In the genomic region with DNA sequence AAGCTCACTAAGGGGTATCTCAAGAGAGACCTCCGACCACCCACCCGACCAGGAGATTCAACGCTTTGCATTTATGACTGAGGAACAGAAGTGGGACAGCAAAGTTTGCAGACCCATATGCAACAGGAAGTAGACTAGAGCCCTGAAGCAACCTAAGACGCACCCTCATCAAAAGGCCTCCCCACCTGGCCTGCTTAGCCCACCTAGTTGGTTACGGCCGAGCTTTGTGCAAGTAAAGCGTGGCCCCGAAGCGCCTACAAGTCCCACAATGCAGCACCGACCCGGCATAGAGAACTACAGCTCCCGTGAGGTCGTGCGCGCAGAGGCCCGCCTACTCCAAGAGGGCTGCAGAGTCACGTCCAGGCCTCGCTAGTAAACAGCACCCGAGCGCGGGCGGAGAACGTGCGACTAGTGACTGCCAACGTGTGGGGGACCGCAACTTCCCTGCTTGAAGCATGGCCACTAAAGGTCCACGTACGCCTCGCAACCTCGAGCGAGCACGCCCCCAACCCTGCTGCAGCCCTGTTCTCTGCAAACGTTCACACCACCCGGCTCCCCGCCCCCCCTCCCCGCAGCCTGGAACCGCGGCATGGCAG, we compare ENCODE assay signal across 8 mouse cellular contexts. TPM values are rescaled to one million over a fixed set of nuclear protein-coding genes. Genes with fewer than 3 reads are reported as not detected.
DNase-seq lines count a peak whose midpoint lies in the region; ATAC-seq lines count a peak whose summit lies in the region.

No protein-coding gene starts in this region.

- ATAC-seq in intestine, embryonic 16.5 days, result peak; percentile 84

- H3K27me3 ChIP-seq in intestine, embryonic 16.5 days (replicated peaks; ENCODE audit: control insufficient read depth, insufficient read depth, low read length), result no peaks in the 10 kb centered on the region

- no peaks in the 10 kb centered on the region for H3K36me3 ChIP-seq in intestine, embryonic 16.5 days (ENCODE audit: control insufficient read depth, insufficient read depth, low read length)

- peak overlapping the region; percentile 84 for H3K4me3 ChIP-seq in intestine, embryonic 16.5 days (ENCODE audit: low read length)

- DNase-seq in adrenal gland, adult 8-10 months, result peak; percentile 91
- DNase-seq in embryo, embryonic 11.5 days (ENCODE audit: low read depth, low spot score), result peak; percentile 86
- peak; percentile 84 to 86 for DNase-seq in gastrocnemius, postnatal 36 days
- DNase-seq in left cerebral cortex, postnatal 25 days (ENCODE audit: low spot score in 2 of 2), result peak; percentile 94 to 97
- peak; percentile 92 for DNase-seq in mesoderm, embryonic 11.5 days (ENCODE audit: low read depth, low spot score)
- DNase-seq in right cerebral cortex, postnatal 25 days, result peak; percentile 92
- peak; percentile 87 to 93 for DNase-seq in urinary bladder, postnatal 36 days (ENCODE audit: low spot score in 2 of 2)

- peak overlapping the region; percentile 85 for H3K9ac ChIP-seq in intestine, embryonic 16.5 days (ENCODE audit: low read depth, low read length)

- intact Hi-C loops in gastrocnemius, postnatal 36 days (cut with DNase I), result no loop called here
- intact Hi-C loops in left cerebral cortex, postnatal 25 days (cut with DNase I), result no loop called here

- H3K9me3 ChIP-seq in intestine, embryonic 16.5 days (ENCODE audit: control insufficient read depth, low read length), result no peaks in the 10 kb centered on the region

- WGBS in intestine, embryonic 16.5 days, result 0% methylated on average over 38 of the region's 38 CpGs

- H3K4me1 ChIP-seq in intestine, embryonic 16.5 days (ENCODE audit: control insufficient read depth, insufficient read depth, low read length), result peaks cover 28% of the 10 kb centered on the region

- peak overlapping the region; percentile 95 for H3K27ac ChIP-seq in intestine, embryonic 16.5 days (ENCODE audit: low read length)

- H3K4me2 ChIP-seq in intestine, embryonic 16.5 days (ENCODE audit: low read depth, low read length), result peak overlapping the region; percentile 95

RNA-seq across cellular contexts. Expression of a gene that starts 1.2 kb away (rescaled TPM):
- total RNA-seq in adrenal gland, adult 8-10 months (2022), result 10 to 100 TPM in 1 of 4 experiments, 1 to 10 TPM in 3; 6.1 to 10.8 (median 7.6) TPM
- 1 to 10 TPM; 2.6 to 4.1 TPM for total RNA-seq in gastrocnemius, postnatal 36 days (2021)
- polyA plus RNA-seq in intestine, embryonic 16.5 days (2015; fragmentation: Nextera tagmentation; extraction: Ambion mirVana), result 23.0 and 26.5 TPM in 2 replicates
- total RNA-seq in left cerebral cortex, postnatal 25 days (2021), result 1 to 10 TPM; 2.9 to 3.5 TPM

RNA-seq across cellular contexts. Expression of a gene that starts 16.9 kb away (rescaled TPM):
- 10 to 100 TPM in 1 of 4 experiments, 1 to 10 TPM in 3; 5.5 to 10.2 (median 5.9) TPM for total RNA-seq in adrenal gland, adult 8-10 months (2022)
- 1,000 to 10,000 TPM; 1,182 to 1,390 TPM for total RNA-seq in gastrocnemius, postnatal 36 days (2021)
- polyA plus RNA-seq in intestine, embryonic 16.5 days (2015; fragmentation: Nextera tagmentation; extraction: Ambion mirVana), result 8.0 and 8.5 TPM in 2 replicates
- 1 to 10 TPM; 9.1 to 9.5 TPM for total RNA-seq in left cerebral cortex, postnatal 25 days (2021)

RNA-seq across cellular contexts. Expression of a gene that starts 36.0 kb away (rescaled TPM):
- total RNA-seq in adrenal gland, adult 8-10 months (2022), result 10 to 100 TPM; 14.6 to 28.9 (median 23.8) TPM
- total RNA-seq in gastrocnemius, postnatal 36 days (2021), result 1 to 10 TPM; 5.9 to 7.0 TPM
- 14.5 and 18.1 TPM in 2 replicates for polyA plus RNA-seq in intestine, embryonic 16.5 days (2015; fragmentation: Nextera tagmentation; extraction: Ambion mirVana)
- total RNA-seq in left cerebral cortex, postnatal 25 days (2021), result 10 to 100 TPM; 11.7 to 12.4 TPM

Comparison
In these comparisons a context has a peak if more than half of its experiments do, and no peak if none do; other contexts are left out.
1. Peak in every context shown above with its lines: DNase-seq, ATAC-seq, H3K4me3 ChIP-seq and H3K27ac ChIP-seq.
2. RNA of a gene that starts 16.9 kb away (total RNA-seq): 1,182 to 1,390 TPM in gastrocnemius, postnatal 36 days; 9.1 to 9.5 TPM in left cerebral cortex, postnatal 25 days and 5.5 to 10.2 TPM in adrenal gland, adult 8-10 months; every median in the first group is over 100 times any median in the second.